Mouse (Mus musculus) forebrain, embryonic 14.5 days (tissue): ENCODE measurements around the gene Ano6. TPM values are rescaled to one million over a fixed set of nuclear protein-coding genes. Genes with fewer than 3 reads are reported as not detected.

Source experiments
- ATAC-seq: fragments of 200-750 bp; cut with Nextera tagmentation; 2 replicates; pipeline ENCODE4 v1.8.0; 2017; ENCODE audit warnings: mild to moderate bottlenecking, moderate library complexity
- DNase-seq: peaks from one replicate; pipeline ENCODE4 v3.0.0-alpha.2; 2015; ENCODE audit warnings: low spot score
- H3K27ac ChIP-seq: fragments of 300-500 bp; sonication (generic); 2 replicates; pipeline ENCODE4 v1.5.1; 2014; ENCODE audit warnings: low read depth, mild to moderate bottlenecking, control low read depth, low read length, moderate library complexity
- H3K27me3 ChIP-seq: fragments of 300-500 bp; sonication (generic); replicated peaks from 2 replicates; pipeline ENCODE4 v1.6.1; 2014; ENCODE audit warnings: low read length, control low read depth, mixed read lengths; ENCODE audit not compliant: control insufficient read depth, insufficient read depth
- H3K36me3 ChIP-seq: fragments of 300-500 bp; sonication (generic); 2 replicates; pipeline ENCODE4 v1.6.1; 2014; ENCODE audit warnings: low read length, control low read depth; ENCODE audit not compliant: control insufficient read depth, insufficient read depth
- H3K4me1 ChIP-seq: fragments of 300-500 bp; sonication (generic); 2 replicates; pipeline ENCODE4 v1.6.1; 2014; ENCODE audit warnings: antibody characterized with exemption, low read length, control low read depth; ENCODE audit not compliant: control insufficient read depth, insufficient read depth
- H3K4me2 ChIP-seq: fragments of 300-500 bp; sonication (generic); 2 replicates; pipeline ENCODE4 v1.6.1; 2014; ENCODE audit warnings: mild to moderate bottlenecking, control low read depth, low read length
- H3K4me3 ChIP-seq: fragments of 300-500 bp; sonication (generic); 2 replicates; pipeline ENCODE4 v1.5.1; 2014; ENCODE audit warnings: low read depth, low read length, control low read depth
- H3K9ac ChIP-seq: fragments of 300-500 bp; sonication (generic); 2 replicates; pipeline ENCODE4 v1.6.1; 2014; ENCODE audit warnings: mild to moderate bottlenecking, low read length, control low read depth, moderate library complexity
- H3K9me3 ChIP-seq: fragments of 300-500 bp; sonication (generic); replicated peaks from 2 replicates; pipeline ENCODE4 v1.6.1; 2016; ENCODE audit warnings: low read length, control low read depth, mixed read lengths; ENCODE audit not compliant: control insufficient read depth
- WGBS: fragments of 180-500 bp; shearing (Covaris S2); extraction: QIAGEN DNeasy Blood & Tissue Kit; methylation state at CpG from one replicate; pipeline ENCODE4 v1.1.7; 2014; 5-methylcytosine and 5-hydroxymethylcytosine counted together
- polyA plus RNA-seq: library from polyadenylated mRNA; unstranded; fragments of >200 nt; fragmentation: Nextera tagmentation; extraction: Ambion mirVana; gene quantifications from 2 replicates; pipeline ENCODE4 v1.2.1, GENCODE M21; 2014

Ano6 gene
- polyA plus RNA-seq, 1 experiment from 2014 or later, result 14.6 TPM

GRCm38 (mm10) chr15:95848493-95849064, 57.9 kb downstream of the Ano6 start:
- H3K4me3 ChIP-seq, result no peak overlapping the region
- no peak for DNase-seq
- no peaks in the 10 kb centered on the region for H3K27me3 ChIP-seq
- H3K4me1 ChIP-seq, result no peaks in the 10 kb centered on the region
- H3K9me3 ChIP-seq, result no peaks in the 10 kb centered on the region
- no peak overlapping the region for H3K4me2 ChIP-seq
- ATAC-seq, result no peak
- no peaks in the 10 kb centered on the region for H3K36me3 ChIP-seq
- H3K27ac ChIP-seq, result no peak overlapping the region
- 61% methylated on average over 6 of the region's 6 CpGs for WGBS
- H3K9ac ChIP-seq, result no peak overlapping the region

GRCm38 (mm10) chr15:95849513-95850411, 59.1 kb downstream of the Ano6 start:
- no peaks in the 10 kb centered on the region for H3K36me3 ChIP-seq
- ATAC-seq, result no peak
- H3K4me3 ChIP-seq, result no peak overlapping the region
- H3K4me1 ChIP-seq, result no peaks in the 10 kb centered on the region
- H3K9me3 ChIP-seq, result no peaks in the 10 kb centered on the region
- H3K27ac ChIP-seq, result no peak overlapping the region
- no peaks in the 10 kb centered on the region for H3K27me3 ChIP-seq
- 65% methylated on average over 18 of the region's 18 CpGs for WGBS
- no peak for DNase-seq
- H3K9ac ChIP-seq, result no peak overlapping the region
- H3K4me2 ChIP-seq, result no peak overlapping the region

GRCm38 (mm10) chr15:95850546-95850945, 59.9 kb downstream of the Ano6 start:
- Histone ChIP-seq H3K4me2 (no peak overlapping the region), H3K4me1 (no peaks in the 10 kb centered on the region), H3K4me3 (no peak overlapping the region), H3K27me3 (no peaks in the 10 kb centered on the region), H3K9me3 (no peaks in the 10 kb centered on the region), H3K36me3 (no peaks in the 10 kb centered on the region), H3K27ac (no peak overlapping the region), H3K9ac (no peak overlapping the region)
- ATAC-seq (no peak), DNase-seq (no peak)
- 94% methylated on average over 5 of the region's 5 CpGs for WGBS

GRCm38 (mm10) chr15:95855051-95855844, 64.6 kb downstream of the Ano6 start:
- H3K27ac ChIP-seq, result no peak overlapping the region
- 92% methylated on average over 13 of the region's 13 CpGs for WGBS
- no peaks in the 10 kb centered on the region for H3K36me3 ChIP-seq
- no peaks in the 10 kb centered on the region for H3K27me3 ChIP-seq
- H3K9me3 ChIP-seq, result no peaks in the 10 kb centered on the region
- no peak for ATAC-seq
- no peaks in the 10 kb centered on the region for H3K4me1 ChIP-seq
- no peak overlapping the region for H3K4me3 ChIP-seq
- H3K4me2 ChIP-seq, result no peak overlapping the region
- no peak for DNase-seq
- no peak overlapping the region for H3K9ac ChIP-seq

GRCm38 (mm10) chr15:95855953-95856352, 65.3 kb downstream of the Ano6 start:
- ATAC-seq, result no peak
- Histone ChIP-seq H3K27me3 (no peaks in the 10 kb centered on the region), H3K4me3 (no peak overlapping the region), H3K9me3 (no peaks in the 10 kb centered on the region), H3K9ac (no peak overlapping the region), H3K4me2 (no peak overlapping the region), H3K4me1 (no peaks in the 10 kb centered on the region), H3K27ac (no peak overlapping the region), H3K36me3 (no peaks in the 10 kb centered on the region)
- 69% methylated on average over 7 of the region's 7 CpGs for WGBS
- no peak for DNase-seq

- Histone ChIP-seq H3K9ac (no peak overlapping the region), H3K4me2 (no peak overlapping the region), H3K4me3 (no peak overlapping the region), H3K36me3 (no peaks in the 10 kb centered on the region), H3K9me3 (no peaks in the 10 kb centered on the region), H3K4me1 (no peaks in the 10 kb centered on the region), H3K27me3 (no peaks in the 10 kb centered on the region), H3K27ac (no peak overlapping the region)
- ATAC-seq (no peak), DNase-seq (no peak)
- WGBS, result 87% methylated on average over 8 of the region's 8 CpGs
These were observed 66.3 kb downstream of the Ano6 start for GRCm38 (mm10) chr15:95856684-95857595.

GRCm38 (mm10) chr15:95858876-95859655, 68.4 kb downstream of the Ano6 start:
- WGBS, result 70% methylated on average over 9 of the region's 9 CpGs
- DNase-seq, result no peak

More at GRCm38 (mm10) chr15:95858876-95859655, 68.4 kb downstream of the Ano6 start:
- H3K9me3 ChIP-seq, result no peaks in the 10 kb centered on the region
- ATAC-seq, result no peak
- no peaks in the 10 kb centered on the region for H3K36me3 ChIP-seq
- H3K4me1 ChIP-seq, result no peaks in the 10 kb centered on the region
- no peak overlapping the region for H3K4me3 ChIP-seq
- no peak overlapping the region for H3K9ac ChIP-seq
- H3K27ac ChIP-seq, result no peak overlapping the region
- H3K27me3 ChIP-seq, result no peaks in the 10 kb centered on the region
- H3K4me2 ChIP-seq, result no peak overlapping the region
